Mouse (Mus musculus) liver, embryonic 14.5 days (tissue): Measurements from ENCODE around the gene Gm37240. TPM values are rescaled to one million over a fixed set of nuclear protein-coding genes. Genes with fewer than 3 reads are reported as not detected.

Experiments
- ATAC-seq: fragments of 200-750 bp; cut with Nextera tagmentation; 2 replicates; pipeline ENCODE4 v1.8.0; 2017; ENCODE audit warnings: moderate number of reproducible peaks, mild to moderate bottlenecking, moderate library complexity; ENCODE audit not compliant: insufficient read depth
- DNase-seq, 3 experiments: peaks; one replicate each; pipeline ENCODE4 v3.0.0-alpha.2; 2012 to 2013; ENCODE audit warnings: low read depth in 3 of 3, low spot score in 3 of 3
- H3K27ac ChIP-seq: fragments of 300-500 bp; sonication (generic); 2 replicates; pipeline ENCODE4 v1.5.1; 2014; ENCODE audit warnings: moderate library complexity, mild to moderate bottlenecking, control low read depth, inconsistent platforms
- H3K27me3 ChIP-seq: fragments of 300-500 bp; sonication (generic); 2 replicates; pipeline ENCODE4 v1.6.1; 2014; ENCODE audit warnings: mild to moderate bottlenecking, low read length, moderate library complexity; ENCODE audit not compliant: control insufficient read depth, insufficient read depth
- H3K36me3 ChIP-seq: fragments of 300-500 bp; sonication (generic); replicated peaks from 2 replicates; pipeline ENCODE4 v1.6.1; 2014; ENCODE audit warnings: low read depth; ENCODE audit not compliant: control insufficient read depth, insufficient read depth
- H3K4me1 ChIP-seq, 2 experiments: fragments of 200-500 bp in 1 of 2; fragments of 300-500 bp in 1 of 2; sonication (generic) in 1 of 2; replicated peaks; 2 replicates each; pipeline ENCODE4 v1.6.1; 2012 to 2014; ENCODE audit warnings: antibody characterized with exemption in 1 of 2, inconsistent platforms in 1 of 2, low read length in 1 of 2; ENCODE audit not compliant: control insufficient read depth in 2 of 2, insufficient read depth in 2 of 2
- H3K4me2 ChIP-seq: fragments of 300-500 bp; sonication (generic); 2 replicates; pipeline ENCODE4 v1.6.1; 2014; ENCODE audit warnings: low read depth, mild to moderate bottlenecking, control low read depth, moderate library complexity
- H3K4me3 ChIP-seq, 2 experiments: fragments of 200-500 bp in 1 of 2; fragments of 300-500 bp in 1 of 2; sonication (generic) in 1 of 2; 2 replicates each; pipeline ENCODE4 v1.5.1; 2012 to 2014; ENCODE audit warnings: low read depth in 2 of 2, low read length in 2 of 2, mild to moderate bottlenecking in 2 of 2, control low read depth in 1 of 2, inconsistent platforms in 1 of 2, moderate library complexity in 1 of 2; ENCODE audit not compliant: insufficient read depth in 1 of 2
- H3K9ac ChIP-seq: fragments of 300-500 bp; sonication (generic); replicated peaks from 2 replicates; pipeline ENCODE4 v1.6.1; 2014; ENCODE audit warnings: mild to moderate bottlenecking, control low read depth, moderate library complexity
- H3K9me3 ChIP-seq: fragments of 300-500 bp; sonication (generic); 2 replicates; pipeline ENCODE4 v1.6.1; 2016; ENCODE audit warnings: low read length, mixed read lengths; ENCODE audit not compliant: control insufficient read depth
- CTCF ChIP-seq: IDR thresholded peaks from 2 replicates; pipeline ENCODE4 v1.5.1; 2016; ENCODE audit warnings: antibody characterized with exemption, low read depth, control low read depth
- EP300 ChIP-seq: IDR thresholded peaks from 2 replicates; pipeline ENCODE4 v1.6.1; 2016; ENCODE audit warnings: antibody characterized with exemption, low read depth
- WGBS: fragments of 180-500 bp; shearing (Covaris S2); extraction: QIAGEN DNeasy Blood & Tissue Kit; methylation state at CpG from one replicate; pipeline ENCODE4 v1.1.7; 2014; ENCODE audit not compliant: insufficient replicate concordance; 5-methylcytosine and 5-hydroxymethylcytosine counted together
- polyA plus RNA-seq, 2 experiments: library from polyadenylated mRNA; depleted of rRNA in 1 of 2; stranded (reverse) in 1 of 2; unstranded in 1 of 2; fragments of >200 nt; fragmentation: Nextera tagmentation in 1 of 2; extraction: Ambion mirVana in 1 of 2; gene quantifications; 2 replicates each; pipeline versions ENCODE4 v1.2.1 to v1.2.3; 2012 to 2014

Gm37240 gene
- polyA plus RNA-seq, 2 experiments: 0.03 to 0.30 TPM

- ATAC-seq: no peak
- DNase-seq: no peak
- no peaks in the 10 kb centered on the region for H3K36me3 ChIP-seq
- H3K4me1 ChIP-seq: no peaks in the 10 kb centered on the region
- H3K4me3 ChIP-seq: no peak overlapping the region
- H3K9ac ChIP-seq: no peak overlapping the region
- H3K27ac ChIP-seq: no peak overlapping the region
- H3K27me3 ChIP-seq: no peaks in the 10 kb centered on the region
- TF ChIP-seq EP300: no peak
- no peak for TF ChIP-seq CTCF
- H3K4me2 ChIP-seq: no peak overlapping the region
- 53% methylated on average over 4 of the region's 4 CpGs for WGBS
- H3K9me3 ChIP-seq: no peaks in the 10 kb centered on the region
Observed at GRCm38 (mm10) chr3:85829047-85829446, 58.3 kb downstream of the Gm37240 start.

DNA sequence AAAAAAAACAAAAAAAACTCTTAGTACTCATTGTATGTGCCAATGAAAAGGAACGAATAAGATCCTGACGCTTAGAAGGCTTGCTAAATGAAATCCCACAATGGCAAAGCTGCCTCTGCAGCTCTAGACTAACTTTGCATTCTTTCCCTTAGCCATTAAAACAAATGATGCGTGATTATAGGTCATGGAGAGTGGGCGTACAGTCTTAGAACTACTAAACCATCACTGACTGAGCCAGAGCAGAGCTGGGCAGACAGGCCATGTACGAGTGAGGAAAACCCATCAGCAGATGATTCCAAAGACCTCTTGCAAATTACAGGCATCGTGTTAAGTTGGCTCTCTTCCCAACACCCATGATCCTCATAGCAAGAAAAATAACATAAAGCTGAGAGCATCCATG, 59.5 kb downstream of the Gm37240 start:
- WGBS: 68% methylated on average over 6 of the region's 6 CpGs
- H3K4me2 ChIP-seq: no peak overlapping the region
- H3K9ac ChIP-seq: no peak overlapping the region
- ATAC-seq (no peak), DNase-seq (no peak)
- no peak overlapping the region for H3K27ac ChIP-seq
- H3K9me3 ChIP-seq: no peaks in the 10 kb centered on the region
- TF ChIP-seq EP300 (no peak), CTCF (no peak)
- no peaks in the 10 kb centered on the region for H3K4me1 ChIP-seq
- H3K4me3 ChIP-seq: no peak overlapping the region
- H3K36me3 ChIP-seq: no peaks in the 10 kb centered on the region
- no peaks in the 10 kb centered on the region for H3K27me3 ChIP-seq

DNA sequence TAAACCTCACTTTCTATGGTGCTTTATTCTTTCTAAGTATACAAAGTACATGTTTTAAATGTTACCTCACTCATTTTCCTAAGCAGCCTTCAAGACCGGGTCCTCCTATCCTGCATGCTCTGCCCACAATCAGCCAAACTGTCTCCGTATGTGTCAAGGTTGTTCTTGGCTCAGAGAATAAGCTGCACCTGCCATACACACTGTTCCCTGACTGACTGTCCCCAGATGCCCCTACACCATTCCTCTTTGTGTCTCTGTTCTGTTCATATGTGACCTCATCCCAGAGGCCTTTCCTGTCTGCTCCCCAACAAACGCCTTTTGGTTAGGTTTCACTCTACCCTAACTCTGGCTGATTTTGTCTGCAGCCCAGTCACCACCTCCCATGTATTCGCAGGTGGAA, 60.0 kb downstream of the Gm37240 start:
- no peak overlapping the region for H3K27ac ChIP-seq
- DNase-seq (no peak), ATAC-seq (no peak)
- TF ChIP-seq CTCF (no peak), EP300 (no peak)
- no peaks in the 10 kb centered on the region for H3K9me3 ChIP-seq
- H3K4me3 ChIP-seq: no peak overlapping the region
- H3K36me3 ChIP-seq: no peaks in the 10 kb centered on the region
- WGBS: 59% methylated on average over 4 of the region's 4 CpGs
- H3K4me1 ChIP-seq: no peaks in the 10 kb centered on the region
- no peaks in the 10 kb centered on the region for H3K27me3 ChIP-seq
- no peak overlapping the region for H3K9ac ChIP-seq
- no peak overlapping the region for H3K4me2 ChIP-seq

DNA sequence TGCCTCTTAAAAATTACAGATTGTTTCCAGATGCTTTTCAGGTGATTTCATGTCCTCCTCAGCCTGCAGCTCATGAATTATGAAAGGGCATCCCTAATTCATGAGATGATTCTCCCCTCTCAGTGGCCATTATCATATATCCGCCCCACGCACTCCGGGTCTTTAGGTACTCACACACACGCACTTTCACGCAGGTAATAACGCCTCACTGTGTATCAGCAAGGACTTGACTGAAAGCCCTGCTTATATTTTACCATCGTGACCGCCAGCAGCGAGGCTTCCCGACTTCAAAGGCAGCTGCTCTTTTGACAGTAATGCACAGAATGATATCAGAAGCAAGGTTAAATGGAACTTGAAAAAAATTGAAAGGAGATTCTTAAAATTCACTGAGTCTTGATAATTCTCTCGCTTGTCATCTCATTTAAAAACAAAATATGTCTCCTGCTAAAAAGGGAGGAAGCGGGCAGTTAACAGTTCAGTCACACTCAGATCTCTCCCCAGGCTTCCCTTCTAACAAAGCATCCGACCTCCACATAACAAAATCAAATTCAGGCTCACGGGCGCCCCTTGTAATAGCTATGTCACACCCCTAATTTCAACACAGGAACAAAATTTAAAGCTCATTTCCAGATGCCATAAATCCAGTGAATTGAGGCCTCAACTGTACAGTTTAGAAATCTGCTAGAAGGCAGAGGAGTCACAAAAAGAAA, 66.3 kb downstream of the Gm37240 start:
- Histone ChIP-seq H3K4me2 (no peak overlapping the region), H3K4me3 (no peak overlapping the region), H3K27ac (no peak overlapping the region), H3K9me3 (no peaks in the 10 kb centered on the region), H3K9ac (no peak overlapping the region), H3K36me3 (no peaks in the 10 kb centered on the region), H3K4me1 (no peaks in the 10 kb centered on the region), H3K27me3 (no peaks in the 10 kb centered on the region)
- TF ChIP-seq CTCF (no peak), EP300 (no peak)
- no peak for DNase-seq
- WGBS: 72% methylated on average over 15 of the region's 15 CpGs
- ATAC-seq: no peak

DNA sequence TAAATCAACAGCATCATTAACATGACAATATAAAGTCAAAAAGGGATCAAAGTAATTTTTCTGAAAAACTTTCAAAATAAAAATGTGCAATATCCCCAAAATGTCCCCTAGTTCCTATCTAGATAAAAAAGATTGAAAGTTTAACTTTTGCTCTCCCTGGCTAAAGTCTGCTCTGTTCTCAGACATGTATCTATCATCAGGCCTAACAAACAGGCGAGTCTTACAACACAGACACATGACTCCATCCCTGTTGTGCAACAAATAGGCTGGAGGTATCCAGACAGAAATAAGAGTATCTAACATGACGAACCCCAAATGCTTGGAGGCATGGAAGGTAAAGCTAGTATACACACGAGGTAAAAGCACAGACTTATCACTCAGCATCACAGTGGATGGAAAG, 68.0 kb downstream of the Gm37240 start:
- 43% methylated on average over 3 of the region's 3 CpGs for WGBS
- H3K4me3 ChIP-seq: no peak overlapping the region
- H3K36me3 ChIP-seq: no peaks in the 10 kb centered on the region
- no peaks in the 10 kb centered on the region for H3K9me3 ChIP-seq
- H3K4me1 ChIP-seq: no peaks in the 10 kb centered on the region
- TF ChIP-seq EP300 (no peak), CTCF (no peak)
- no peaks in the 10 kb centered on the region for H3K27me3 ChIP-seq
- H3K9ac ChIP-seq: no peak overlapping the region
- no peak overlapping the region for H3K27ac ChIP-seq
- H3K4me2 ChIP-seq: no peak overlapping the region
- DNase-seq (no peak), ATAC-seq (no peak)
